Mouse (Mus musculus) ES-E14 (cell line): ENCODE results near the gene Fsd1l.

Experiments used
- CHD2 ChIP-seq: IDR thresholded peaks from 2 replicates; pipeline ENCODE4 v1.6.1; 2014; ENCODE audit warnings: mild to moderate bottlenecking, low read depth, low read length, inconsistent platforms
- HCFC1 ChIP-seq: IDR thresholded peaks from 2 replicates; pipeline ENCODE4 v1.6.1; 2012; ENCODE audit warnings: low read length, inconsistent platforms, borderline replicate concordance; ENCODE audit not compliant: insufficient read depth
- MAFK ChIP-seq: IDR thresholded peaks from 2 replicates; pipeline ENCODE4 v1.6.1; 2014; ENCODE audit warnings: mild to moderate bottlenecking, low read depth, low read length, inconsistent platforms; ENCODE audit not compliant: insufficient read depth
- ZC3H11A ChIP-seq: IDR thresholded peaks from 2 replicates; pipeline ENCODE4 v1.6.1; 2012; ENCODE audit warnings: low read depth, mild to moderate bottlenecking, inconsistent platforms, low read length, borderline replicate concordance
- ZNF384 ChIP-seq: IDR thresholded peaks from 2 replicates; pipeline ENCODE4 v1.6.1; 2012; ENCODE audit warnings: low read depth, low read length, inconsistent platforms

DNA sequence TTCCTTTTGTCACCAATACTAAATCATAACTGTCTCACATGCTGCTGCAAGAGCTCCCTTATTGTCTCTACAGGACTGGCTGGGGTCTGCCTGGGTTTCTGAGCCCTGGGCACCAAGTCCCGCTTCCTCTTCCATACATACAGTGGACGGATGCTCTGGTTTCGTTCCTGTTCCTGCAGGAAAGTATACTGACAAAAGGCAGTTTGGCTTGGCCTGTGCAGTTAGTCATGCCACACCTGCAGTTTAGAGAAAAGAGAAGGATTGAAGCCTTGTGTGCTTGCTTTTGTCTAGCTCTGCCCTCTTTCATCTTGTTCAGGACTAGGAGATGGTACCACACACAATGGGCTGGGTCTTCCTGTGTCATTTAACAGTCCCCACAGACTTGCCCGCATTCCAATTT is 41.8 kb upstream of the Fsd1l start:
- TF ChIP-seq CHD2 (no peak), MAFK (no peak), ZC3H11A (no peak), HCFC1 (no peak), ZNF384 (no peak)
